Mouse (Mus musculus) liver, postnatal 0 days (tissue): ENCODE measurements around the gene Lnx2.

Experiments
- CTCF ChIP-seq: sonication (generic); IDR thresholded peaks from 2 replicates; pipeline ENCODE4 v1.5.1; 2016; ENCODE audit warnings: antibody characterized with exemption, low read depth
- EP300 ChIP-seq: IDR thresholded peaks from 2 replicates; pipeline ENCODE4 v1.6.1; 2016; ENCODE audit warnings: antibody characterized with exemption, low read depth, mild to moderate bottlenecking

GRCm38 (mm10) chr5:147114738-147115137, 38.4 kb upstream of the Lnx2 start:
- TF ChIP-seq EP300, result no peak
- no peak for TF ChIP-seq CTCF
